Mouse (Mus musculus) cerebellum, adult 2 months (tissue): ENCODE measurements at regions not wholly inside any gene's neighbourhood (a gene's known extent, or its start where the extent isn't known, plus 50 kb on each side); places are given as distances from the start of the nearest gene placed in this dataset.

Experiments used
- CTCF ChIP-seq: fragments of 200-500 bp; IDR thresholded peaks from 2 replicates; pipeline ENCODE4 v1.5.1; 2011; ENCODE audit warnings: low read depth, mild to moderate bottlenecking, control low read depth, low read length, moderate library complexity, borderline replicate concordance; ENCODE audit not compliant: insufficient read depth
- POLR2A ChIP-seq: fragments of 200-500 bp; IDR thresholded peaks from 2 replicates; pipeline ENCODE4 v1.6.1; 2011; ENCODE audit warnings: low read length, control low read depth, borderline replicate concordance; ENCODE audit not compliant: insufficient read depth

GRCm38 (mm10) chr7:113010150-113010549, 56.4 kb downstream of the Rassf10 start:
- TF ChIP-seq CTCF (no peak), POLR2A (no peak)
